Mouse (Mus musculus) CD4-positive, CD25-positive, alpha-beta regulatory T cell (primary cell): Measurements from ENCODE around the gene Gm8094. TPM values are rescaled to one million over a fixed set of nuclear protein-coding genes. Genes with fewer than 3 reads are reported as not detected.

Source experiments
- polyA plus RNA-seq: library from polyadenylated mRNA; unstranded; fragments of 100-300 nt; shearing (Covaris generic); gene quantifications from one replicate; pipeline ENCODE4 v1.2.1, GENCODE M21; 2017

Gene Gm8094
- not detected for polyA plus RNA-seq

DNA sequence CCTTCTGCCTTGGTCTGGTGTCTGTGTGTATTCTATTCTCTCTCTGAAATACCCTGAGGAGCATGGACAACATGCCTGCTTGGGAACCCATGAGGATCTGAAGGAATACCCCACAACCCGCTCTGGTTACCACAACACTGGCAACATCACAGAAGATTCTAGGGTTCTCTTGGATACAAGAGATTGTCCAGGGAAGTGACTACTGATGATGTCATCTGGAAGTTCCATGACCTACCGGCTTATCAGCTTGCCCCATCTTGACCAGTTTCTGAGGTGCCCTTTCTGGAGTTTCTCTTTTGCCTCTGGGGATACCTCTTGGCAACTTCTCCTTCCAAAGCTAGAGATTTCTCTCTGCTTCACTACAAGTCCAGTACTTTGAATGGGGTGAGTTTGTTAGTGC, at the start of gene Gm8094:
Gene Gm8094, minus strand, starts transcription at position 101 of the 400 bp plus-strand sequence.

DNA sequence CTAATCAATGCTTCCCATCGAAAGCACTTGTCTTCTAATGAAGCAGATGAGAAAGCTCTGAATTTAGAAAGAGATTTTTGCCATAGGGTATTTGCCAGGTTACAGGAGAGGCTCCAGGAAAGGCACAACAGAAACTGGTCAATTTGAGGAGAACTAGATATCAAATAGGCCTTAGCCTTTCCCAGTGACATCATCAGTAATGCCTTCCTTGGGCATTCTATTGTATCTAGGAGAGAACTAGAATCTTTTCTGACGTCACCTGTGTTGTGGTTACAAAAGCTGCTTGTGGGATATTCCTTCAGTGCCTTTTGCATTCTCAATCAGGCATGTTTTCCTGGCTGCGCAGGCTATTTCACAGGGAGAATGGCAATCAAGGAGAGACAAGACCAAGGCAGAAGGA, 23.9 kb upstream of the Gm8094 start, which contains the start of gene Gm8104:
Gene Gm8104, plus strand, starts transcription at position 301 of the 400 bp plus-strand sequence.

Other genes with a start within 250 kb of the Gm8094 start
- not detected for gene Gm21977, start 223.2 kb downstream of the Gm8094 start, polyA plus RNA-seq
- gene Gm8082, start 83.0 kb downstream of the Gm8094 start, polyA plus RNA-seq = not detected
- not detected for gene Gm10376, start 61.0 kb downstream of the Gm8094 start, polyA plus RNA-seq
- not detected for gene Gm8104, start 24.0 kb upstream of the Gm8094 start, polyA plus RNA-seq
- gene Gm7233, start 103.2 kb upstream of the Gm8094 start, polyA plus RNA-seq = not detected
- gene Gm8122, start 158.7 kb upstream of the Gm8094 start, polyA plus RNA-seq = not detected
- not detected for gene Gm8126, start 182.0 kb upstream of the Gm8094 start, polyA plus RNA-seq
- 0.29 TPM for gene Gm9732, start 198.4 kb upstream of the Gm8094 start, polyA plus RNA-seq
- not detected for gene Gm8127, start 217.2 kb upstream of the Gm8094 start, polyA plus RNA-seq